Mouse (Mus musculus): Measurements from ENCODE around the gene Golga1.

- TF ChIP-seq CHD2 (IDR thresholded peaks at IDR 0.05; ENCODE audit: low read depth, low read length): no peak
- TF ChIP-seq ZC3H11A (IDR thresholded peaks at IDR 0.05; ENCODE audit: borderline replicate concordance, low read depth, low read length): no peak
- TF ChIP-seq ZNF384 (IDR thresholded peaks at IDR 0.05; ENCODE audit: low read depth, low read length): no peak
- no peak for TF ChIP-seq MAFK (IDR thresholded peaks at IDR 0.05; ENCODE audit: insufficient read depth, low read depth, low read length)
These were observed 45.2 kb upstream of the Golga1 start for GRCm38 (mm10) chr2:39110514-39110913.
